Mouse (Mus musculus) spleen, adult 2 months (tissue): ENCODE measurements around the gene Lhfpl3.

Experiments used
- CTCF ChIP-seq: fragments of 200-500 bp; IDR thresholded peaks from 2 replicates; pipeline ENCODE4 v1.5.1; 2011; ENCODE audit warnings: mild to moderate bottlenecking, inconsistent platforms; ENCODE audit not compliant: insufficient read depth, insufficient read length, insufficient replicate concordance; ENCODE audit errors: extremely low read depth
- POLR2A ChIP-seq: fragments of 200-500 bp; IDR thresholded peaks from 2 replicates; pipeline ENCODE4 v1.6.1; 2011; ENCODE audit warnings: low read depth, low read length, inconsistent platforms

- TF ChIP-seq CTCF (no peak), POLR2A (no peak)
Observed at GRCm38 (mm10) chr5:22746533-22747021, 718 bp downstream of the Lhfpl3 start.
